Mouse (Mus musculus): ENCODE measurements around the gene Abhd10. TPM values are rescaled to one million over a fixed set of nuclear protein-coding genes. Genes with fewer than 3 reads are reported as not detected.

The Abhd10 gene
- polyA plus RNA-seq (2014; fragmentation: Nextera tagmentation; extraction: Ambion mirVana) = 38.4 and 41.2 TPM in 2 replicates

DNA sequence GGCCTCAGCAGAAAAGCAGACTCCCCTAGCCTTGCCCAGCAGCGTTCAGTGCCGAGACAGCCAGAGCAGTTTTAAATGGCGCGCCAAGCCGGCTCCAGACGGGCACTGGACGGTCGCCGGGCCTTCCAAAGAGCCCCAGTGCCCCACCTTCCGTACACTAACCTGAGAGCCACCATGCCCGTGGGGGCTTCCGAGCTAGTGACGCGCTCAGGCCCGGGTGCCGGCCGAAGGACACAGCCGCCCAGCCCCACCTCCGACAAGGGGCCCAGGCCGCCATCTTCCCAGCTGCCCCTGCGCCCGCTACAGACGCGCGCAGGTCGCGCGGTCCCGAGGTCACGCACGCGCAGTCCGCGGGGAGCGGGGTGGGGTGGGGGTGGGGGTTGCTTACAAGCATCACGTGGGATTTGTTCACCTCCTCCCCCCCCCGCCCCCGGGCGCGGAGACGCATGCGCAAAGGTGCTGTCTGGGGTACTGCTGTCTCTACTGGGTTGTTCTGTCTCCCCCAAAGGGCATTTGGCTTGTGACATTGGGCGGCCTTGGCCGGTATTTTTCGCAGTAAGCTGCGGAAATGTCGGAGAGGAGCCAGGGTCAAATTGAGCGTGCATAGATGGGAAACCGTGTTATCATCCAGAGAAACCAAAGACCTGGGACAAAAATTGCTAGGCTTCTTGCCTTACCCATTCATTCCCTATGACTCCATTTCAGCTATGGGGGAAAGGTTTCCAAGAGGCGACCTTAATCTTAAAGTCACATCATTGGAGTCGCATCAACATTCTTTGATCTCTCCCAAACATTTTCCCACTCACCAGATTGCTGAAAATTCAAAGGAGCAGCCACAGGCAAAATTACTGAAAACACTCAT, at the start of gene Abhd10:
Abhd10 (minus strand) TSS at position 341 of the 862 bp plus-strand sequence.
- WGBS = under 1% methylated on average over 51 of the region's 51 CpGs
- H3K9ac ChIP-seq (ENCODE audit: low read length) = peak within 1 kb of the TSS; percentile 95
- peak; percentile 96 for DNase-seq (ENCODE audit: low spot score)
- peak within 1 kb of the TSS; percentile 89 for H3K27ac ChIP-seq (ENCODE audit: low read depth, low read length)
- peaks cover 13% of the 10 kb centered on the region for H3K4me1 ChIP-seq (ENCODE audit: control insufficient read depth, insufficient read depth, low read length)
- H3K4me3 ChIP-seq (ENCODE audit: low read depth, low read length) = peak within 1 kb of the TSS; percentile 77
- H3K27me3 ChIP-seq (replicated peaks; ENCODE audit: control insufficient read depth, insufficient read depth, low read length) = no peaks in the 10 kb centered on the region
- H3K9me3 ChIP-seq (replicated peaks; ENCODE audit: control insufficient read depth, low read length) = no peaks in the 10 kb centered on the region
- ATAC-seq = peak; percentile 97
- H3K36me3 ChIP-seq (ENCODE audit: control insufficient read depth, insufficient read depth, low read length) = no peaks in the 10 kb centered on the region
- H3K4me2 ChIP-seq (ENCODE audit: low read length) = peak within 1 kb of the TSS; percentile 60

DNA sequence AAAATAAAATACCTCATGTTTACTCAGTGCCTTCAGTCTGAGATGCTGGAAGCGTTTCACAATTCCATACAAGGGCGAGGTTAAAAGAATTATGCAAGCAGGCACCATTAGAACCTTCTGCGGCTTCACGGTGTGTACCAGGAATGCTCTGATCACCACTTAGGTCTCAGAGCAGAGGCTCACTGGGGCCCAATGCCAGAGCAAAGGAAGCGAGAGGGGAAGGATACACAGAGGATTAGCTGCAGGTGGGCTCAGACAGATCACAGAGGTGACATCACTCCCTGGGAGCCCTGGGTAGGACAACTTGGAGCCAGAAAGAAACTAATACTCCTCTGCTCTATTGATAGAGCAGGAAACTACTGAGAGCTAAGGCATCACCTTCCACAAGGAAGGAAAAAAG, 48.5 kb upstream of the Abhd10 start:
- Histone ChIP-seq H3K4me3 (ENCODE audit: low read depth, low read length) (no peak overlapping the region), H3K9me3 (replicated peaks; ENCODE audit: control insufficient read depth, low read length) (no peaks in the 10 kb centered on the region), H3K36me3 (ENCODE audit: control insufficient read depth, insufficient read depth, low read length) (0 out of 2 replicates have a peak, but pooled peaks cover 8% of the 10 kb centered on the region), H3K27ac (ENCODE audit: low read depth, low read length) (no peak overlapping the region), H3K9ac (ENCODE audit: low read length) (no peak overlapping the region), H3K4me1 (ENCODE audit: control insufficient read depth, insufficient read depth, low read length) (no peaks in the 10 kb centered on the region), H3K27me3 (replicated peaks; ENCODE audit: control insufficient read depth, insufficient read depth, low read length) (no peaks in the 10 kb centered on the region), H3K4me2 (ENCODE audit: low read length) (no peak overlapping the region)
- ATAC-seq = no peak
- DNase-seq (ENCODE audit: low spot score) = no peak
- 65% methylated on average over 5 of the region's 5 CpGs for WGBS

DNA sequence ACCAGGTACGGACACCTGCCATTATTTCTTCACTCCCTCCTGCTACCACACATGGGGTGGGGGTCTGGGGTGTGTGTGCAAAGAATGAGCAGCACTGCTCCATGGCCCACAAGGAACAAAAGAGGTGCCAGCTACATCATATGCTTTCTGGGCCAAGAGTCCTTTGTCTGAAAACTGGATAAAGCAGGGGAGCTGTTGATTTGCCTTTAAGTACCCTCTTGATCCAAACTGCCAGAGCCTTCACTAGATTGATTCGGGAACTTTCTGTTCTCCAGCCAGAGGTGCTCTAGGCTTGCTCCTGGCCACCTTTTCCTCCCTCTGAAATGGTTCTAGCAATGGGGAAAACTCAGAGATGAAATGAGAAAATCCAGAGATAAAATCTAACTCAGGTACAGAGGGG, 46.6 kb upstream of the Abhd10 start:
- ATAC-seq (no peak), DNase-seq (ENCODE audit: low spot score) (no peak)
- Histone ChIP-seq H3K27ac (ENCODE audit: low read depth, low read length) (no peak overlapping the region), H3K9ac (ENCODE audit: low read length) (no peak overlapping the region), H3K4me1 (ENCODE audit: control insufficient read depth, insufficient read depth, low read length) (no peaks in the 10 kb centered on the region), H3K36me3 (ENCODE audit: control insufficient read depth, insufficient read depth, low read length) (0 out of 2 replicates have a peak, but pooled peaks cover 8% of the 10 kb centered on the region), H3K4me3 (ENCODE audit: low read depth, low read length) (no peak overlapping the region), H3K4me2 (ENCODE audit: low read length) (no peak overlapping the region), H3K9me3 (replicated peaks; ENCODE audit: control insufficient read depth, low read length) (no peaks in the 10 kb centered on the region), H3K27me3 (replicated peaks; ENCODE audit: control insufficient read depth, insufficient read depth, low read length) (no peaks in the 10 kb centered on the region)
- 68% methylated on average over 2 of the region's 2 CpGs for WGBS

DNA sequence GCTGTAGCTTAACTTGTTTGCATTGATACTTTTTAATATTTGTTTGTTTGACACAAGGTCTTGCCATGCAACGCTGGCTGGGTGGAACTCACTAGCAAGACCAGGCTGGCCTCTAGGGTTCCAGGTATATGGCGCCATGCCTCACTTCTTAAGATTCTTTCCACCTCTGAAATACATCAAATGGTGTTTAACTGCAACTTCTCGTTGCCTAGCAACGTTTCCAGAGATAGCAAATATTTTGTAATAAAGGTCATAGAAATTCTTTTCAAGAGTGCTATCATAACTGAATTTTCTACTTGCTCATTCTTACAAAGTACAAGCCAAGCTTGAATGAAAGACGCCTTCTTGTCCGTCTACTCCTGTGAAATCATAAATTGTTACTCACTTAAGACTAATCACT, 44.9 kb upstream of the Abhd10 start:
- 93% methylated on average over 6 of the region's 6 CpGs for WGBS
- no peak for DNase-seq (ENCODE audit: low spot score)

DNA sequence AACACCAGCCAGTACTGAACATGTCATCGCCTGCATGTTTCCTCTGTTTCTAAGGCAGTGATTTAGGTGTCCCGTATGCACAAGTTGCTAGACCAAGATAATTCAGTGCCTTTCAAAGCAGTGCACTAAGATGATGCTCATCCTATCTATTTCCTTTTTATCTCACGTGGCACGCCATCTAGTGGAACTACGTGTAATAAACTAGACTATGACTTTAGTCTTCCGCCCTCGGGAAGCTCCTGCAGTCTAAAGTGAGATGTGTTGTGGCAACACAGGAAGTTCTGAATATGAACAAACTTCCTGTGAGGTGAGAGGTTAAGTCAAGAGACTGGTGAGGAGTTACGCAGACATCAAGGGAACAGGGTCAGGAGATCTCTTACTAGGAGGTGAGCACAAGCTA, 43.9 kb upstream of the Abhd10 start:
- no peaks in the 10 kb centered on the region for H3K9me3 ChIP-seq (replicated peaks; ENCODE audit: control insufficient read depth, low read length)

More for the DNA sequence above, 44.9 kb upstream of the Abhd10 start:
- Histone ChIP-seq H3K9me3 (replicated peaks; ENCODE audit: control insufficient read depth, low read length) (no peaks in the 10 kb centered on the region), H3K4me3 (ENCODE audit: low read depth, low read length) (no peak overlapping the region), H3K27ac (ENCODE audit: low read depth, low read length) (no peak overlapping the region), H3K4me1 (ENCODE audit: control insufficient read depth, insufficient read depth, low read length) (no peaks in the 10 kb centered on the region), H3K9ac (ENCODE audit: low read length) (no peak overlapping the region), H3K4me2 (ENCODE audit: low read length) (no peak overlapping the region), H3K36me3 (ENCODE audit: control insufficient read depth, insufficient read depth, low read length) (0 out of 2 replicates have a peak, but pooled peaks cover 4% of the 10 kb centered on the region), H3K27me3 (replicated peaks; ENCODE audit: control insufficient read depth, insufficient read depth, low read length) (no peaks in the 10 kb centered on the region)
- ATAC-seq = no peak

DNA sequence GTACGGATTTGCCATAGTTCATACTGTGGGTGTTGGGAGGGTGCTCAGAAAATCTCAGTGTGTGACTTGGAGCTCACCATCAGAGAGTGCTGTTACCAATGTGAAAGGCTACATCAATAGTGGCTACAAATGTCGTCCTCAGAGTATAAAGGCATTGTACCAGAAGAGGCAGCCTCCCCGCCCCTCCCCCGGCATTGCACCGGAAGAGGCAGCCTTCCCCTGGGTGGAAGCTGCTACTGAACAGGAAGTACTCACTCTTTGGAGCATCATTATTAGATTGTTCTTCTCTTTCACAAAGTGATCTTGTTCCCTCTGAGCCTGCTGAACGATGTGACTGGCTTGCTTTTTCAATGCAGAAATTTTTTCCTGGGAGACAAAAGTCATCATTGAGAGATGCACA, 37.2 kb upstream of the Abhd10 start:
- H3K4me2 ChIP-seq (ENCODE audit: low read length) = no peak overlapping the region
- WGBS = 81% methylated on average over 6 of the region's 6 CpGs
- ATAC-seq = no peak

More for the DNA sequence above, 43.9 kb upstream of the Abhd10 start:
- ATAC-seq (no peak), DNase-seq (ENCODE audit: low spot score) (peak; percentile 24)
- no peak overlapping the region for H3K27ac ChIP-seq (ENCODE audit: low read depth, low read length)
- H3K9ac ChIP-seq (ENCODE audit: low read length) = no peak overlapping the region
- WGBS = 36% methylated on average over 8 of the region's 8 CpGs
- no peak overlapping the region for H3K4me3 ChIP-seq (ENCODE audit: low read depth, low read length)
- no peak overlapping the region for H3K4me2 ChIP-seq (ENCODE audit: low read length)
- H3K36me3 ChIP-seq (ENCODE audit: control insufficient read depth, insufficient read depth, low read length) = 0 out of 2 replicates have a peak, but pooled peaks cover 4% of the 10 kb centered on the region
- H3K4me1 ChIP-seq (ENCODE audit: control insufficient read depth, insufficient read depth, low read length) = no peaks in the 10 kb centered on the region
- no peaks in the 10 kb centered on the region for H3K27me3 ChIP-seq (replicated peaks; ENCODE audit: control insufficient read depth, insufficient read depth, low read length)

DNA sequence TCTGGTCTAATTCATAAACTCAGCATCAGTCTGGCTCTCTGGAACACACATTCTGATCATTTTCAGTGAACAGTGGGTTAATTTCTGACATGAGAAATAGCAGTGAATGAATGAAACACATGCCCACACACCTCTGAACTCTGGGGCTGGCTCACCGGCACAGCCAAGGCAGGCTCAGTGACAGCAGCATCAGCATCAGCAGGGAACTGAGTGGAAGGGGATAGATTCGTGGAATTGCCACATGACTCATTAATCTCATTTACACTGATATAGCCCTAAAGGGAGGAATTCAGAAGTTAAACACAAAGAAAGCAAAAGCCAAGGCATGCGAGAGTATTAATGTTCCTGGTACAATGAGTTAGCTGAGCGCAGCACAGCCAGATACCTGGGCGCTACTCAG, 32.1 kb upstream of the Abhd10 start:
- no peaks in the 10 kb centered on the region for H3K4me1 ChIP-seq (ENCODE audit: control insufficient read depth, insufficient read depth, low read length)
- no peak overlapping the region for H3K4me3 ChIP-seq (ENCODE audit: low read depth, low read length)
- no peaks in the 10 kb centered on the region for H3K27me3 ChIP-seq (replicated peaks; ENCODE audit: control insufficient read depth, insufficient read depth, low read length)
- H3K36me3 ChIP-seq (ENCODE audit: control insufficient read depth, insufficient read depth, low read length) = peaks cover 8% of the 10 kb centered on the region; the same call in 1 of the 2 replicates
- DNase-seq (ENCODE audit: low spot score) (no peak), ATAC-seq (no peak)
- H3K9ac ChIP-seq (ENCODE audit: low read length) = no peak overlapping the region
- no peak overlapping the region for H3K4me2 ChIP-seq (ENCODE audit: low read length)
- no peaks in the 10 kb centered on the region for H3K9me3 ChIP-seq (replicated peaks; ENCODE audit: control insufficient read depth, low read length)
- WGBS = 76% methylated on average over 5 of the region's 5 CpGs
- no peak overlapping the region for H3K27ac ChIP-seq (ENCODE audit: low read depth, low read length)

More for the DNA sequence above, 37.2 kb upstream of the Abhd10 start:
- Histone ChIP-seq H3K27me3 (replicated peaks; ENCODE audit: control insufficient read depth, insufficient read depth, low read length) (no peaks in the 10 kb centered on the region), H3K27ac (ENCODE audit: low read depth, low read length) (no peak overlapping the region), H3K4me1 (ENCODE audit: control insufficient read depth, insufficient read depth, low read length) (no peaks in the 10 kb centered on the region), H3K9ac (ENCODE audit: low read length) (no peak overlapping the region), H3K9me3 (replicated peaks; ENCODE audit: control insufficient read depth, low read length) (no peaks in the 10 kb centered on the region), H3K36me3 (ENCODE audit: control insufficient read depth, insufficient read depth, low read length) (peaks cover 6% of the 10 kb centered on the region; the same call in 1 of the 2 replicates), H3K4me3 (ENCODE audit: low read depth, low read length) (no peak overlapping the region)
- DNase-seq (ENCODE audit: low spot score) = no peak

DNA sequence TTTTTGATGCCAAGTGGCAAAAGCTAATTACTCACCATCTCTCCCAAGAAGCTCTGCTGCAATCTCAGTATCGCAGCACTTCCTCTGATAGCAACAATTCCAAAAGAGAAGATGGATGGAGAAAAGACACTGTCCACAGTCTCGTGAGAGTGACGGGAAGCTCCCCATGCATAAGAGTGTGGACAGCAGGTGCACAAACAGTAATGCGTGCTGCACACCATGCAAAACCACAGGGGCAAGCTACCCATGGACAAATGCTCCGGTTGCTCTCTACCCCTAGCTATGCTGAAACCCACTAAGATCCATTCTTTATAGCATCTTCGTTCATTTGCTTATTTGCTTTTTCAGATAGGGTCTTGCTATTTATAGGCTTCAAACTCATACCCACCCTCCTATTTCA, 28.2 kb upstream of the Abhd10 start:
- ATAC-seq = no peak
- no peak for DNase-seq (ENCODE audit: low spot score)
- H3K9me3 ChIP-seq (replicated peaks; ENCODE audit: control insufficient read depth, low read length) = no peaks in the 10 kb centered on the region
- no peak overlapping the region for H3K4me3 ChIP-seq (ENCODE audit: low read depth, low read length)
- peaks cover 4% of the 10 kb centered on the region; the same call in 1 of the 2 replicates for H3K4me1 ChIP-seq (ENCODE audit: control insufficient read depth, insufficient read depth, low read length)
- H3K36me3 ChIP-seq (ENCODE audit: control insufficient read depth, insufficient read depth, low read length) = 0 out of 2 replicates have a peak, but pooled peaks cover 5% of the 10 kb centered on the region
- no peak overlapping the region for H3K4me2 ChIP-seq (ENCODE audit: low read length)
- no peaks in the 10 kb centered on the region for H3K27me3 ChIP-seq (replicated peaks; ENCODE audit: control insufficient read depth, insufficient read depth, low read length)
- H3K27ac ChIP-seq (ENCODE audit: low read depth, low read length) = no peak overlapping the region
- WGBS = 97% methylated on average over 6 of the region's 6 CpGs
- H3K9ac ChIP-seq (ENCODE audit: low read length) = no peak overlapping the region
